Mouse (Mus musculus) G1E (cell line): ENCODE measurements around the gene Pld4. TPM values are rescaled to one million over a fixed set of nuclear protein-coding genes. Genes with fewer than 3 reads are reported as not detected.
A peak's percentile ranks its signal among the peaks of the same experiment; 100 is the strongest.

ENCODE experiments used
- ATAC-seq: 2 replicates; pipeline ENCODE4 v1.8.0; 2016; ENCODE audit warnings: mild to moderate bottlenecking; ENCODE audit not compliant: insufficient number of reproducible peaks, poor library complexity, low FRiP score, severe bottlenecking; ENCODE audit errors: extremely low read depth
- DNase-seq: peaks from one replicate; pipeline ENCODE4 v3.0.0; 2012; ENCODE audit warnings: low spot score
- H3K27me3 ChIP-seq: 2 replicates; pipeline ENCODE4 v1.6.1; 2012; ENCODE audit warnings: mild to moderate bottlenecking, low read length, inconsistent platforms; ENCODE audit not compliant: insufficient read depth
- H3K36me3 ChIP-seq: replicated peaks from 2 replicates; pipeline ENCODE3; 2012; ENCODE audit warnings: mild to moderate bottlenecking, inconsistent platforms
- H3K4me1 ChIP-seq: 2 replicates; pipeline ENCODE4 v1.6.1; 2012; ENCODE audit warnings: low read depth, low read length, inconsistent platforms, mixed read lengths; ENCODE audit not compliant: insufficient read depth
- H3K4me3 ChIP-seq: 2 replicates; pipeline ENCODE4 v1.5.1; 2012; ENCODE audit warnings: low read depth, mild to moderate bottlenecking, inconsistent platforms, low read length, moderate library complexity, mixed read lengths
- H3K9me3 ChIP-seq: replicated peaks from 2 replicates; pipeline ENCODE4 v1.6.1; 2012; ENCODE audit warnings: inconsistent platforms
- CTCF ChIP-seq: IDR thresholded peaks from 2 replicates; pipeline ENCODE4 v1.5.1; 2012; ENCODE audit warnings: low read depth, low read length, inconsistent platforms, mixed read lengths
- GATA1 ChIP-seq: IDR thresholded peaks from 2 replicates; pipeline ENCODE4 v1.6.1; 2012; ENCODE audit warnings: borderline replicate concordance, low read length, inconsistent platforms, mixed read lengths
- GATA2 ChIP-seq: IDR thresholded peaks from 2 replicates; pipeline ENCODE4 v1.6.1; 2012; ENCODE audit warnings: low read depth, low read length, inconsistent platforms, borderline replicate concordance
- POLR2AphosphoS5 ChIP-seq: IDR thresholded peaks from 2 replicates; pipeline ENCODE4 v1.6.1; 2012; ENCODE audit warnings: low read depth, low read length, inconsistent platforms; ENCODE audit not compliant: insufficient replicate concordance
- TAL1 ChIP-seq: conservative IDR thresholded peaks from 2 replicates; pipeline ENCODE4 v1.6.1; 2012; ENCODE audit warnings: low read depth, low read length, inconsistent platforms, mixed read lengths
- polyA plus RNA-seq: library from polyadenylated mRNA; stranded (reverse); fragments of >175 nt; gene quantifications from 2 replicates; pipeline ENCODE4 v1.2.3, GENCODE M21; 2012
- total RNA-seq, 2 experiments: library from RNA; stranded (forward) in 1 of 2; stranded (reverse) in 1 of 2; fragments of 200-1000 nt in 1 of 2; fragments of >200 nt in 1 of 2; fragmentation: Nextera tagmentation in 1 of 2; gene quantifications; 2 replicates each; pipeline ENCODE4 v1.2.3; 2014 to 2017

Pld4 gene
- total and polyA plus RNA-seq, 3 experiments: 0.89 to 1.0 TPM; not detected in 1

- DNase-seq (no peak), ATAC-seq (no peak)
- H3K4me1 ChIP-seq: peaks cover 26% of the 10 kb centered on the region
- no peaks in the 10 kb centered on the region for H3K9me3 ChIP-seq
- peaks cover 83% of the 10 kb centered on the region for H3K27me3 ChIP-seq
- TF ChIP-seq TAL1: no peak
- no peak for TF ChIP-seq GATA1
- no peak for TF ChIP-seq CTCF
- TF ChIP-seq GATA2: no peak
- no peak for TF ChIP-seq POLR2AphosphoS5
- no peak overlapping the region for H3K4me3 ChIP-seq
- H3K36me3 ChIP-seq: no peaks in the 10 kb centered on the region
Observed at GRCm38 (mm10) chr12:112802917-112803316, 42.5 kb downstream of the Pld4 start.

- ATAC-seq: no peak
- Histone ChIP-seq H3K36me3 (no peaks in the 10 kb centered on the region), H3K4me1 (peaks cover 30% of the 10 kb centered on the region), H3K27me3 (peaks cover 82% of the 10 kb centered on the region), H3K4me3 (no peak overlapping the region), H3K9me3 (no peaks in the 10 kb centered on the region)
- no peak for DNase-seq
- no peak for TF ChIP-seq CTCF
- TF ChIP-seq GATA2: no peak
Observed at GRCm38 (mm10) chr12:112804046-112804445, 43.6 kb downstream of the Pld4 start.

GRCm38 (mm10) chr12:112806044-112806443 lies 45.6 kb downstream of the Pld4 start:
- TF ChIP-seq POLR2AphosphoS5 (no peak), TAL1 (no peak), CTCF (no peak), GATA2 (no peak), GATA1 (no peak)
- DNase-seq (no peak), ATAC-seq (no peak)
- Histone ChIP-seq H3K36me3 (peaks cover 4% of the 10 kb centered on the region), H3K27me3 (peaks cover 79% of the 10 kb centered on the region), H3K9me3 (no peaks in the 10 kb centered on the region), H3K4me3 (no peak overlapping the region), H3K4me1 (peaks cover 46% of the 10 kb centered on the region)

- no peak overlapping the region for H3K4me3 ChIP-seq
- TF ChIP-seq CTCF (no peak), POLR2AphosphoS5 (no peak), GATA2 (no peak), GATA1 (no peak), TAL1 (no peak)
- peaks cover 22% of the 10 kb centered on the region for H3K36me3 ChIP-seq
- H3K9me3 ChIP-seq: no peaks in the 10 kb centered on the region
- DNase-seq (no peak), ATAC-seq (no peak)
- peaks cover 36% of the 10 kb centered on the region for H3K4me1 ChIP-seq
- H3K27me3 ChIP-seq: peaks cover 65% of the 10 kb centered on the region
Observed at GRCm38 (mm10) chr12:112807796-112808195, 47.3 kb downstream of the Pld4 start.

GRCm38 (mm10) chr12:112808212-112808586 lies 47.7 kb downstream of the Pld4 start:
- H3K36me3 ChIP-seq: peaks cover 26% of the 10 kb centered on the region
- H3K4me3 ChIP-seq: peak overlapping the region; percentile 73
- ATAC-seq: no peak
- no peak for DNase-seq
- H3K27me3 ChIP-seq: peaks cover 61% of the 10 kb centered on the region
- TF ChIP-seq TAL1 (no peak), GATA2 (no peak)
- no peaks in the 10 kb centered on the region for H3K9me3 ChIP-seq
- H3K4me1 ChIP-seq: peaks cover 36% of the 10 kb centered on the region

- H3K36me3 ChIP-seq: peaks cover 32% of the 10 kb centered on the region
- DNase-seq (peak; percentile 98), ATAC-seq (peak; percentile 94)
- H3K4me1 ChIP-seq: peaks cover 36% of the 10 kb centered on the region
- peak within 1 kb of the TSS; percentile 73 for H3K4me3 ChIP-seq
- H3K27me3 ChIP-seq: peaks cover 55% of the 10 kb centered on the region
- TF ChIP-seq TAL1 (no peak), POLR2AphosphoS5 (no peak), GATA1 (no peak), CTCF (no peak), GATA2 (no peak)
- H3K9me3 ChIP-seq: no peaks in the 10 kb centered on the region
Observed at GRCm38 (mm10) chr12:112808587-112809364, 48.3 kb downstream of the Pld4 start, which contains the start of gene Clba1. TSS of gene Clba1 (plus strand) at chr12:112808937.

- TF ChIP-seq GATA1: no peak
- no peak for TF ChIP-seq GATA2
- no peak for TF ChIP-seq POLR2AphosphoS5
- TF ChIP-seq TAL1: no peak
- TF ChIP-seq CTCF: no peak
- DNase-seq (no peak), ATAC-seq (no peak)
- peaks cover 47% of the 10 kb centered on the region for H3K27me3 ChIP-seq
- H3K4me1 ChIP-seq: peaks cover 34% of the 10 kb centered on the region
- H3K36me3 ChIP-seq: peaks cover 40% of the 10 kb centered on the region
- peak overlapping the region; percentile 73 for H3K4me3 ChIP-seq
- no peaks in the 10 kb centered on the region for H3K9me3 ChIP-seq
Observed at GRCm38 (mm10) chr12:112809641-112810040, 49.2 kb downstream of the Pld4 start.
